Mouse (Mus musculus): Measurements from ENCODE around the gene Limch1. TPM values are rescaled to one million over a fixed set of nuclear protein-coding genes. Genes with fewer than 3 reads are reported as not detected.

Gene Limch1
- total RNA-seq, 2 experiments from 2014 or later: 117 TPM

- no peak for DNase-seq
- intact Hi-C loops (cut with DNase I; ENCODE audit: low total_unique reads): no loop called here
Measured at GRCm38 (mm10) chr5:66861232-66862035, 115.8 kb downstream of the Limch1 start.

GRCm38 (mm10) chr5:66862151-66862550, 116.5 kb downstream of the Limch1 start:
- DNase-seq: no peak

GRCm38 (mm10) chr5:66865229-66865628, 119.6 kb downstream of the Limch1 start:
- DNase-seq: no peak
- intact Hi-C loops (cut with DNase I; ENCODE audit: low total_unique reads): no loop called here

More at GRCm38 (mm10) chr5:66862151-66862550, 116.5 kb downstream of the Limch1 start:
- intact Hi-C loops (cut with DNase I; ENCODE audit: low total_unique reads): no loop called here

GRCm38 (mm10) chr5:66866019-66866418, 120.4 kb downstream of the Limch1 start:
- no peak for DNase-seq
- intact Hi-C loops (cut with DNase I; ENCODE audit: low total_unique reads): no loop called here

GRCm38 (mm10) chr5:66869545-66869944, 123.9 kb downstream of the Limch1 start:
- DNase-seq: no peak
- intact Hi-C loops (cut with DNase I; ENCODE audit: low total_unique reads): no loop called here

- intact Hi-C loops (cut with DNase I; ENCODE audit: low total_unique reads): no loop called here
Measured at GRCm38 (mm10) chr5:66871521-66872050, 126.0 kb downstream of the Limch1 start.

GRCm38 (mm10) chr5:66872053-66872452, 126.4 kb downstream of the Limch1 start:
- DNase-seq: peak; percentile 36
- intact Hi-C loops (cut with DNase I; ENCODE audit: low total_unique reads): no loop called here

More at GRCm38 (mm10) chr5:66871521-66872050, 126.0 kb downstream of the Limch1 start:
- no peak for DNase-seq

- intact Hi-C loops (cut with DNase I; ENCODE audit: low total_unique reads): no loop called here
Measured at GRCm38 (mm10) chr5:66872681-66873080, 127.1 kb downstream of the Limch1 start.

GRCm38 (mm10) chr5:66876018-66876805, 130.6 kb downstream of the Limch1 start:
- no peak for DNase-seq
- intact Hi-C loops (cut with DNase I; ENCODE audit: low total_unique reads): no loop called here

More at GRCm38 (mm10) chr5:66872681-66873080, 127.1 kb downstream of the Limch1 start:
- no peak for DNase-seq

- intact Hi-C loops (cut with DNase I; ENCODE audit: low total_unique reads): no loop called here
- DNase-seq: no peak
Measured at GRCm38 (mm10) chr5:66877066-66877465, 131.4 kb downstream of the Limch1 start.

- intact Hi-C loops (cut with DNase I; ENCODE audit: low total_unique reads): no loop called here
- no peak for DNase-seq
Measured at GRCm38 (mm10) chr5:66881901-66882341, 136.3 kb downstream of the Limch1 start.

GRCm38 (mm10) chr5:66882718-66883117, 137.1 kb downstream of the Limch1 start:
- no peak for DNase-seq
- intact Hi-C loops (cut with DNase I; ENCODE audit: low total_unique reads): no loop called here

GRCm38 (mm10) chr5:66884505-66884904, 138.9 kb downstream of the Limch1 start:
- no peak for DNase-seq
- intact Hi-C loops (cut with DNase I; ENCODE audit: low total_unique reads): no loop called here

- intact Hi-C loops (cut with DNase I; ENCODE audit: low total_unique reads): no loop called here
Measured at GRCm38 (mm10) chr5:66886410-66887120, 140.9 kb downstream of the Limch1 start.

GRCm38 (mm10) chr5:66888061-66888460, 142.4 kb downstream of the Limch1 start:
- intact Hi-C loops (cut with DNase I; ENCODE audit: low total_unique reads): no loop called here
- DNase-seq: no peak

More at GRCm38 (mm10) chr5:66886410-66887120, 140.9 kb downstream of the Limch1 start:
- DNase-seq: no peak

- intact Hi-C loops (cut with DNase I; ENCODE audit: low total_unique reads): no loop called here
- no peak for DNase-seq
Measured at GRCm38 (mm10) chr5:66889337-66889736, 143.7 kb downstream of the Limch1 start.

GRCm38 (mm10) chr5:66895440-66896120, 150.0 kb downstream of the Limch1 start:
- intact Hi-C loops (cut with DNase I; ENCODE audit: low total_unique reads): no loop called here
- no peak for DNase-seq

- DNase-seq: no peak
- intact Hi-C loops (cut with DNase I; ENCODE audit: low total_unique reads): no loop called here
Measured at GRCm38 (mm10) chr5:66897584-66897983, 152.0 kb downstream of the Limch1 start.

- DNase-seq: no peak
- intact Hi-C loops (cut with DNase I; ENCODE audit: low total_unique reads): no loop called here
Measured at GRCm38 (mm10) chr5:66898252-66898651, 152.6 kb downstream of the Limch1 start.
